Mouse (Mus musculus): Measurements from ENCODE around the gene Gm14435. TPM values are rescaled to one million over a fixed set of nuclear protein-coding genes. Genes with fewer than 3 reads are reported as not detected.
"Not testable (repeated sequence)": the region's sequence is repeated elsewhere in the genome, so short reads cannot be mapped to it uniquely, and the experiment has no call there.

Gm14435 gene
- 10 to 100 TPM in 1 of 2 experiments, 1 to 10 TPM in 1; 8.2 to 16.0 TPM for total RNA-seq (2021)
- long read RNA-seq, experiment 1, partial matches to known transcripts, result 0 of 5 reads
- long read RNA-seq, experiment 1, other reads (novel, unspliced or antisense), result 2 of 5 reads
- long read RNA-seq, experiment 2, partial matches to known transcripts, result 0 of 5 reads
- long read RNA-seq, experiment 2, other reads (novel, unspliced or antisense), result 2 of 5 reads

DNA sequence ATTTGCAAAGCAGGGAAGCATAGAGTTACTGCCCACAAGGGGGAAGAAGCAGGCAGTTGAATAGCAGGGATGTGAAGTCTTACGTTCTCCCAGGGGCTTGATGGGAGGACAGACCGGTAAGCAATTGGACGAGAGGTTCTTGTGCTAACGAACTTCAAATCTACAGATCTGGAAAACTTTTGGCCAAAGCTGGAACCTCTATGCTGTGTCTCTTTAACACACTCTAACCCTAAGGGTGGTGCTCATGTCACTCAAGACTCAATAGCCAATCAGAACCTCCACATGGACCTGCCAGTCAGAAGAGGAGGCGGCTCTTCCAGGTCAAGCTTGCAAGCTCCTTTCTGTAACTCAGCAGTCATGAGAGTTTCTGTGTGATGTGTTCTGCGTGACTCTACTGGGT is at the start of gene Gm14435:
Gene Gm14435 (plus strand): TSS at position 301 of the 400 bp plus-strand sequence.
- H3K4me3 ChIP-seq; DNase-seq (ENCODE audit: extremely low spot score in 1 of 2, low spot score in 2 of 2); H3K27ac ChIP-seq; intact Hi-C loops (cut with DNase I): not testable (repeated sequence)

Other genes starting within 250 kb of the Gm14435 start
- 1 to 10 TPM; 4.8 to 5.6 TPM for gene 2210418O10Rik, start 197.0 kb upstream of the Gm14435 start, total RNA-seq (2021)
- not detected for gene Gm11009, start 104.1 kb upstream of the Gm14435 start, total RNA-seq (2021)
- not detected for gene Gm14434, start 63.2 kb downstream of the Gm14435 start, total RNA-seq (2021)
- gene Zfp967, start 97.5 kb downstream of the Gm14435 start, total RNA-seq (2021), result not detected
- 10 to 100 TPM in 1 of 2 experiments, 1 to 10 TPM in 1; 6.2 to 13.7 TPM for gene Gm14308, start 212.8 kb downstream of the Gm14435 start, total RNA-seq (2021)
- gene Zfp973, start 246.9 kb downstream of the Gm14435 start, total RNA-seq (2021), result 10 to 100 TPM; 12.8 to 13.5 TPM

Measured in left cerebral cortex, adult 2 months (tissue).